Mouse (Mus musculus) kidney, embryonic 15.5 days (tissue): ENCODE data around the gene Notum. TPM values are rescaled to one million over a fixed set of nuclear protein-coding genes. Genes with fewer than 3 reads are reported as not detected.

Experiments
- ATAC-seq: fragments of 200-750 bp; cut with Nextera tagmentation; replicated peaks from 2 replicates; pipeline ENCODE4 v1.8.0; 2017; ENCODE audit warnings: moderate TSS enrichment; ENCODE audit not compliant: low FRiP score
- H3K27ac ChIP-seq: fragments of 300-500 bp; sonication (generic); 2 replicates; pipeline ENCODE4 v1.5.1; 2015; ENCODE audit warnings: mild to moderate bottlenecking, inconsistent platforms
- H3K27me3 ChIP-seq: fragments of 300-500 bp; sonication (generic); 2 replicates; pipeline ENCODE4 v1.6.1; 2015; ENCODE audit warnings: inconsistent platforms
- H3K36me3 ChIP-seq: fragments of 300-500 bp; sonication (generic); 2 replicates; pipeline ENCODE4 v1.6.1; 2015; ENCODE audit warnings: inconsistent platforms
- H3K4me1 ChIP-seq: fragments of 300-500 bp; sonication (generic); 2 replicates; pipeline ENCODE4 v1.6.1; 2015; ENCODE audit warnings: inconsistent platforms
- H3K4me2 ChIP-seq: fragments of 300-500 bp; sonication (generic); 2 replicates; pipeline ENCODE4 v1.6.1; 2015; ENCODE audit warnings: moderate library complexity, mild to moderate bottlenecking, inconsistent platforms
- H3K4me3 ChIP-seq: fragments of 300-500 bp; sonication (generic); replicated peaks from 2 replicates; pipeline ENCODE4 v1.5.1; 2015; ENCODE audit warnings: mild to moderate bottlenecking, inconsistent platforms
- H3K9ac ChIP-seq: fragments of 300-500 bp; sonication (generic); 2 replicates; pipeline ENCODE4 v1.6.1; 2015; ENCODE audit warnings: mild to moderate bottlenecking, inconsistent platforms
- H3K9me3 ChIP-seq: fragments of 300-500 bp; sonication (generic); replicated peaks from 2 replicates; pipeline ENCODE4 v1.6.1; 2016; ENCODE audit warnings: inconsistent platforms
- whole genome bisulfite sequencing: fragments of 180-500 bp; shearing (Covaris S2); methylation state at CpG from one replicate; pipeline ENCODE4 v1.1.7; 2015; ENCODE audit warnings: mixed read lengths; 5-methylcytosine and 5-hydroxymethylcytosine counted together
- microRNA-seq: library from miRNA; unstranded; fragments of <30 nt; microRNA quantifications from one replicate; pipeline ENCODE4, GENCODE M21; 2016
- polyA plus RNA-seq: library from polyadenylated mRNA; unstranded; fragments of >200 nt; fragmentation: Nextera tagmentation; extraction: Ambion mirVana; gene quantifications from 2 replicates; pipeline ENCODE4 v1.2.1, GENCODE M21; 2015

The Notum gene
- polyA plus RNA-seq, 1 experiment from 2014 or later = 7.7 TPM

DNA sequence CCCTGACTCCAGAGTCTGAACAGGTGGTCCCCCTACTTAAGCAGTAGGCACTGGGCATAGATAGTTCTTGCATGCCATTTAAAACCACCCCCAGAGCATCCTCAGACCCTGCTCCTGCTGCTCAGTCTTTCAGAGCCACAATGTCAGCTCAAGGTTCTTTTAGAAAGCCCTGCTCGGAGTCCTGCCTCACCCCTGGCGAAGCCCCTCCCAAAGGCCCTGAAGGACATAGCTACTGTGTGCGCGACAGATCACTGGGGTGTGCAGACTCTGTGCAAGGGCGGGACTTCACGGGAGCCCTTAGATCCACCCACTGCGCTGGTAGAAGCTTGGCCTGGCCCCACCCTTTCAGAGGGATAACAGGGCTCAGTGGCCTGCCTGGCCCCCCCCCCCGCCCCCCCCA is 51.7 kb downstream of the Notum start:
- Histone ChIP-seq H3K4me3 (peak overlapping the region; percentile 37; the same call in 1 of the 2 replicates), H3K36me3 (peaks cover 66% of the 10 kb centered on the region), H3K27me3 (no peaks in the 10 kb centered on the region), H3K9me3 (no peaks in the 10 kb centered on the region), H3K4me1 (peaks cover 29% of the 10 kb centered on the region), H3K27ac (peak overlapping the region; percentile 33), H3K4me2 (peak overlapping the region; percentile 65), H3K9ac (no peak overlapping the region; the same call in 1 of the 2 replicates)
- peak; percentile 63 for ATAC-seq
- 20% methylated on average over 8 of the region's 8 CpGs for WGBS

DNA sequence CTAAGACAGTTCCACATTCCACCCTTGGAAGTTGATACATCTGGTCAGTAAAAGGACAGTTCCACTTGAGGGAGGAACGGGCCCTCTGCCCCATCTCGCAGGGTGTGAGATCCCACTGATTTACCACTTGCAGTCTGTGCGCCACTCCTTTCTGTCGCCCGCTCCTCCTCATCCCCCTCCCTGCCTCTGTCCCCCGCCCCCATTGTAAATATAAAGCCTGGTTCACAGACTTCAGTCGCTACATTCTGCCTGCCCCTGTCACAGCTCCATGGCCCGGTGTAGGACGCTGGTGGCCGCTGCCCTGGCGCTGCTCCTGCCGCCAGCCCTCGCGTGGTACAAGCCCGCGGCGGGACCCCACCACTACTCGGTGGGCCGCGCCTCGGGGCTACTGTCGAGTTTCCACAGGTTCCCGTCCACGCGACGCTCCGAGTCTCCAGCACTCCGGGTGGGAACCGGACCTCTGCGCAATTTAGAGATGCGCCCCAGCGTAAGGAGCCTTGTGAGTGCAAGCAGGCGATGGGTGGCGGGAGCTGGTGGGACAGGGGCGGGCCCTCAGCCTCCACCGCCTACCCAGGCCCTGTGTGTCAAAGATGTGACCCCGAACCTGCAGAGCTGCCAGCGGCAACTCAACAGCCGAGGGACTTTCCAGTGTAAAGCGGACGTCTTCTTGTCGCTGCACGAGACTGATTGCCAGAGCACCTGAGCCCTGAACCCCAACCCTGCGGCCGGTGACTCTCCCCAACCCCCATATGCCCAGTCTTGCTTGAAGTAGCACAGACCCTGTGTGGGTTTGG is 52.5 kb downstream of the Notum start, which contains the start of gene Npb:
TSS of gene Npb (plus strand) at position 237 of the 794 bp plus-strand sequence.
- Histone ChIP-seq H3K4me2 (peak within 1 kb of the TSS; percentile 65), H3K27ac (peak within 1 kb of the TSS; percentile 33), H3K9ac (peak within 1 kb of the TSS; percentile 44), H3K9me3 (no peaks in the 10 kb centered on the region), H3K4me1 (peaks cover 29% of the 10 kb centered on the region), H3K4me3 (peak within 1 kb of the TSS; percentile 37), H3K36me3 (peaks cover 66% of the 10 kb centered on the region), H3K27me3 (no peaks in the 10 kb centered on the region)
- 4% methylated on average over 45 of the region's 45 CpGs for WGBS
- ATAC-seq = 0 out of 2 replicates have a peak, but pooled peaks have one; percentile 17

DNA sequence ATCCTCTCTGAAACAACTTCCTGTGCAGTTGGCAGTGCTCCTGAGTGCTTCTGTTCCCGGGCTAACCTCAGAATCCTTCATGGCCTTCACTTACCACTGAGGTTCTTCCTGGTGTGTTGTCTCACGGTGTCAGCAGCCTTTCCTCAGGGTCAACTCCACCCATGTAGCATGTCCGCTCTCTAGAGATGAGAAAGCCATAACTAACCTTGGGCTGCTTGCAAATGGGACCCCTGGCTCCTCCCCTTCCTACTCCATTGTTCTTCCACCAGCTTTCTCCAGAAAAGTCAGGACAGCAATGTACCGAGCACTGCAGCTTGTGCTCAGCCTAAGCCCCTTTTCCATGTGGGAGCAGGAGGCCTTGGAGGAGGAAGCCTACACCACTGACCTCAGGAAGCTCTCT is 54.2 kb downstream of the Notum start:
- H3K36me3 ChIP-seq = peaks cover 67% of the 10 kb centered on the region

DNA sequence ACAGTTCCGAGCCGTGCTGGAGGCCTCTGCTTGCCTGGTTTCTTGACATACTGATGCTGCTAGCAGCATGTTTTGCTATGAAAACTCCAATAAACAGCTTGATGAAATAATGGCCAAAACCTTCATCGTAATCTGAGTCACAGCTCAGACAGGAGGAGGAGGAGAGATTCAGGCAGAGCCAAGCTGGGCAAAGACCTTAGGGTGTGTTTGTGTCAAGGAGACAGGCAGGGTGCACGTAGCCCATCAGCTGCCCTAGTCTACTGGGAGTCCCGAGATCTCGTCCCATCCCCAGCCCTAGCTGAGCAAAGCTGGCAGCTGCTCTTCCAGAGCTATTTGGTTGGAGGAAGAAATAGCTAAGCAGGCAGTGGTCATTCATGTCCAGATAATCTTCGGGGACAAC is 55.3 kb downstream of the Notum start:
- no peak overlapping the region for H3K27ac ChIP-seq
- WGBS = 90% methylated on average over 7 of the region's 7 CpGs
- no peak overlapping the region for H3K4me2 ChIP-seq
- H3K27me3 ChIP-seq = no peaks in the 10 kb centered on the region
- no peaks in the 10 kb centered on the region for H3K9me3 ChIP-seq
- no peak overlapping the region for H3K4me3 ChIP-seq
- no peak overlapping the region for H3K9ac ChIP-seq
- H3K36me3 ChIP-seq = peaks cover 66% of the 10 kb centered on the region
- H3K4me1 ChIP-seq = peaks cover 29% of the 10 kb centered on the region
- no peak for ATAC-seq

More for the DNA sequence above, 54.2 kb downstream of the Notum start:
- ATAC-seq = no peak
- Histone ChIP-seq H3K4me2 (no peak overlapping the region), H3K27me3 (no peaks in the 10 kb centered on the region), H3K4me1 (peaks cover 29% of the 10 kb centered on the region), H3K9ac (0 out of 2 replicates have a peak overlapping the region, but pooled peaks have one; percentile 7), H3K27ac (0 out of 2 replicates have a peak overlapping the region, but pooled peaks have one; percentile 1), H3K9me3 (no peaks in the 10 kb centered on the region), H3K4me3 (no peak overlapping the region)
- 66% methylated on average over 4 of the region's 4 CpGs for whole genome bisulfite sequencing

Small RNAs within 50 kb of the gene (microRNA-seq; reads per million reads assigned to microRNA genes)
- 1.0 reads per million for gene Mir6936

Other genes starting within 250 kb of the Notum start
- gene Nploc4, start 223.5 kb downstream of the Notum start, polyA plus RNA-seq = 33.5 and 34.8 TPM in 2 replicates
- gene Tspan10, start 218.5 kb downstream of the Notum start, polyA plus RNA-seq = not detected in 2 replicates
- gene Pde6g, start 207.7 kb downstream of the Notum start, polyA plus RNA-seq = 0.28 and 0.38 TPM in 2 replicates
- 13.1 and 13.8 TPM in 2 replicates for gene Oxld1, start 203.1 kb downstream of the Notum start, polyA plus RNA-seq
- gene Ccdc137, start 203.1 kb downstream of the Notum start, polyA plus RNA-seq = 40.5 and 41.9 TPM in 2 replicates
- 42.7 and 53.3 TPM in 2 replicates for gene Arl16, start 193.6 kb downstream of the Notum start, polyA plus RNA-seq
- gene Mrpl12, start 176.6 kb downstream of the Notum start, polyA plus RNA-seq = 166 and 172 TPM in 2 replicates
- gene Slc25a10, start 169.3 kb downstream of the Notum start, polyA plus RNA-seq = 84.6 and 91.9 TPM in 2 replicates
- gene Gcgr, start 130.5 kb downstream of the Notum start, polyA plus RNA-seq = 2.4 and 2.6 TPM in 2 replicates
- 199 and 212 TPM in 2 replicates for gene Mcrip1, start 111.4 kb downstream of the Notum start, polyA plus RNA-seq
- 0.49 and 1.4 TPM in 2 replicates for gene Ppp1r27, start 110.0 kb downstream of the Notum start, polyA plus RNA-seq
- 718 and 736 TPM in 2 replicates for gene P4hb, start 87.9 kb downstream of the Notum start, polyA plus RNA-seq
- gene Arhgdia, start 79.6 kb downstream of the Notum start, polyA plus RNA-seq = 588 and 644 TPM in 2 replicates
- 494 TPM in 2 replicates for gene Alyref, start 62.8 kb downstream of the Notum start, polyA plus RNA-seq
- gene Anapc11, start 62.8 kb downstream of the Notum start, polyA plus RNA-seq = 193 and 206 TPM in 2 replicates
- 24.4 and 25.2 TPM in 2 replicates for gene Npb, start 52.7 kb downstream of the Notum start, polyA plus RNA-seq
- 118 and 140 TPM in 2 replicates for gene Pcyt2, start 43.2 kb downstream of the Notum start, polyA plus RNA-seq
- gene Sirt7, start 35.9 kb downstream of the Notum start, polyA plus RNA-seq = 32.7 and 33.9 TPM in 2 replicates
- 32.2 and 35.9 TPM in 2 replicates for gene Mafg, start 27.6 kb downstream of the Notum start, polyA plus RNA-seq
- gene Pycr1, start 17.4 kb downstream of the Notum start, polyA plus RNA-seq = 25.4 and 29.3 TPM in 2 replicates
- gene Myadml2, start 13.0 kb downstream of the Notum start, polyA plus RNA-seq = 0.28 and 0.29 TPM in 2 replicates
- gene Aspscr1, start 11.8 kb upstream of the Notum start, polyA plus RNA-seq = 127 and 144 TPM in 2 replicates
- 164 and 176 TPM in 2 replicates for gene Cenpx, start 52.6 kb upstream of the Notum start, polyA plus RNA-seq
- gene Lrrc45, start 52.8 kb upstream of the Notum start, polyA plus RNA-seq = 52.9 and 66.0 TPM in 2 replicates
- 27.6 and 31.0 TPM in 2 replicates for gene Rac3, start 60.3 kb upstream of the Notum start, polyA plus RNA-seq
- 31.9 and 32.1 TPM in 2 replicates for gene Dcxr, start 66.1 kb upstream of the Notum start, polyA plus RNA-seq
- 2.4 and 3.4 TPM in 2 replicates for gene Cbr2, start 70.9 kb upstream of the Notum start, polyA plus RNA-seq
- 3.8 and 6.1 TPM in 2 replicates for gene Hmga1b, start 101.6 kb upstream of the Notum start, polyA plus RNA-seq
- gene Rfng, start 123.0 kb upstream of the Notum start, polyA plus RNA-seq = 36.5 and 39.9 TPM in 2 replicates
- 200 and 215 TPM in 2 replicates for gene Gps1, start 123.1 kb upstream of the Notum start, polyA plus RNA-seq
- gene Dus1l, start 135.2 kb upstream of the Notum start, polyA plus RNA-seq = 74.2 and 87.2 TPM in 2 replicates
- 44.1 and 51.8 TPM in 2 replicates for gene Fasn, start 163.4 kb upstream of the Notum start, polyA plus RNA-seq